Mouse (Mus musculus) layer of hippocampus, adult 2 months (tissue): ENCODE measurements around the gene Tnfrsf4. TPM values are rescaled to one million over a fixed set of nuclear protein-coding genes. Genes with fewer than 3 reads are reported as not detected.

Source experiments
- DNase-seq, 2 experiments: peaks; one replicate each; pipeline ENCODE4 v3.0.0; 2022; ENCODE audit warnings: low spot score in 2 of 2
- H3K27ac ChIP-seq: fragments of 200-600 bp; 2 replicates; pipeline ENCODE4 v1.8.1; 2022
- H3K4me3 ChIP-seq: fragments of 200-600 bp; 2 replicates; pipeline ENCODE4 v1.8.1; 2022; ENCODE audit warnings: mild to moderate bottlenecking
- CTCF ChIP-seq: fragments of 200-600 bp; conservative IDR thresholded peaks from 2 replicates; pipeline ENCODE4 v1.8.1; 2022; ENCODE audit warnings: antibody characterized with exemption, mild to moderate bottlenecking, moderate library complexity
- microRNA-seq, 2 experiments: library from miRNA; unstranded; fragments of <30 nt; microRNA quantifications; one replicate each; pipeline ENCODE4 v1.2.0; 2021
- total RNA-seq, 2 experiments: library from RNA; stranded (reverse); gene quantifications; 2 replicates each; pipeline ENCODE4 v1.2.3; 2021

Tnfrsf4 gene
- total RNA-seq, 2 experiments from 2014 or later = 1.3 to 2.3 TPM

DNA sequence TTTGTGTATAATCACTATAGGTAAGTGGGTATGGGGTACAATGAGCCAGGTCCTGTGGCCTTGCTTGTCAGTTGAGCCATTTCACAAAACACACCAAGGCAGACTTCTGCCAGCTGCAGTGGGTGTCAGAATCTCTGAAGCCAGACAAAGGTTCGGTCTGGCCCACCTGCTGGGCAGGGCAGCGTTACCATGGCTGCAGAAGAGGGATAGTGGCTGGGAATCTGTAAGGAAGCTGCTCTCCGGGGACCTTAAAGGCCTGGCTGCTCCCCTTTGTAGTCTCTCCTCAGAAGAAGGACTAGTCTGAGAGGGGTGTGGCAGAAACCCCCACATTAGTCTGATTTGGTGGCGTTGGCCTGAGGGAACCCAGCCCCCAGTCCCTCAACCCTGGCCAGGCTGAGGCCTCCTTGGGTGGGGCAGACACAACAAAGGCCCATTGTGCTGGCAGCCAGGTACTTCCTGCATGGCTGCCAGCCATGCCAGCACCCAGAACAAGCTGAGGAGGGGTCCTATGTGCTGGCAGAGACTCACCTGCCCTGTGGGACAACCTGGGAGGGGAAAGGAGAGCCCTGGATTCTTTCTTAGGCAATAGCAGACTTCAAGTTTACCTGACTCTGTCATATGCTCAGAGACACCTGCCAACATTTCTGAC, 50.3 kb downstream of the Tnfrsf4 start:
- H3K27ac ChIP-seq = no peak overlapping the region
- no peak overlapping the region for H3K4me3 ChIP-seq
- TF ChIP-seq CTCF = no peak
- no peak for DNase-seq

DNA sequence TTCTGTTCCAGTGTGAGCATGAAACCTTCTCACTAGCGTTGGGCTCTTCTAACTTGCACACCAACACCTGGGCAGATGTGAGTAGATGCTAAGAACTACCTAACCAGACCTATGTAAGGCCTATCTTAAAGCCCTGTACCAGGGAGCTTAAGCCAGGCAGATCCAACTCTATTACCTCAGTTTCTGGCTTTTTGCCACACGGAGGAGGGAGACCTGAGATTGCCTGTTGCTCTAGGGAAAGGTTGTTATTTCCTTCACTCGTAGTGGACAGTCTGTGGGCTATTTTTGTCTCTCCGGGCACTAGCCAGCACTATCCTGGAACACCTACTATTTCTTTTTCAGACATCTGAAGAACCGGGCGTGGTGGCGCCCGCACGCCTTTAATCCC, 50.9 kb downstream of the Tnfrsf4 start:
- TF ChIP-seq CTCF = no peak
- H3K27ac ChIP-seq = no peak overlapping the region
- no peak for DNase-seq
- H3K4me3 ChIP-seq = no peak overlapping the region

DNA sequence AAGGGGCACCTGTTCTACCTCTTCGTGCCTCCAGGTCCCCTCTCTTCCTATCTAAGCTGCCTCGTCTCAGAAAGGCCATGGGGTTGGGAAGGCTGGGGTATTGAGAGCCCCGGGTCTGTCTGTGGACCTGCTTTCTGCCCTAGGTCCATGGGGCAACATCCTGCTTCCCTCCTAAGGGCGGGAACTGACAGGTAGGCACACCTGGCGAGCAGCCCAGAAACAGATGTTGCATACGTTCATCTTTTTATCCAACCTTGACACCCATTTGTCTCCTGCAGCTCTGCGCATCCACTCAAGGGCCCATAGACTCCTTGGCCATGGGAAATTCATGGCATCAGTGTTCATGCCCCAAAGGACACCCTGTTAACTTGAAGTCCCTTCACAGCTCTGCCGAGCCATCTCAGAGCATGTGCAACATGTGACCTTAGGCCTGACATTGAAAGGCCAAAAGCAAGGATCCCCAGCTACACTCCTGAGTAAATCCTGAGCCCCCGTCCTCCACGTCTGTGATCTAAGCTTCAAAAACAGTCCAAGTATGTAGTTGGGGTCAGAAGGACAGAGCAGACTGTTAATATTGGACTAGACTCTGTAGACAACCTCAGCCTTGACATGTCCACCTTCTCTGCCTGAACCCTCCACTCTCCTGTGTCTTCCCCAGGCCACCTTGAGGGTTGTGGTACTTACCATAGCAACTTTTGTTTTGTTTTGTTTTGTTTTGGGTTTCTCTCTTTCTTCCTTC, 51.7 kb downstream of the Tnfrsf4 start:
- no peak for TF ChIP-seq CTCF
- Histone ChIP-seq H3K27ac (no peak overlapping the region), H3K4me3 (no peak overlapping the region)
- DNase-seq = no peak

Small RNA genes lying within 50 kb of the gene (microRNA-seq; reads per million reads assigned to microRNA genes)
- 11.8 to 21.7 reads per million in 2 experiments for gene Mir200a
- 33.0 to 87.9 reads per million in 2 experiments for gene Mir200b
- gene Mir429 = 54.5 to 94.9 reads per million in 2 experiments

Other genes starting within 250 kb of the Tnfrsf4 start
- gene Vwa1, start 239.1 kb upstream of the Tnfrsf4 start, total RNA-seq = 1 to 10 TPM; 9.6 to 9.8 TPM
- gene Tmem88b, start 228.0 kb upstream of the Tnfrsf4 start, total RNA-seq = 10 to 100 TPM; 24.0 to 24.8 TPM
- gene Ankrd65, start 223.4 kb upstream of the Tnfrsf4 start, total RNA-seq = under 1 TPM in 1 of 2 experiments, not detected in 1; 0.32 TPM
- 10 to 100 TPM; 86.6 to 89.6 TPM for gene Mrpl20, start 211.0 kb upstream of the Tnfrsf4 start, total RNA-seq
- gene Ccnl2, start 201.4 kb upstream of the Tnfrsf4 start, total RNA-seq = 10 to 100 TPM; 79.4 to 94.2 TPM
- 100 to 1,000 TPM; 102 to 105 TPM for gene Aurkaip1, start 182.6 kb upstream of the Tnfrsf4 start, total RNA-seq
- gene Mxra8, start 174.2 kb upstream of the Tnfrsf4 start, total RNA-seq = 10 to 100 TPM in 1 of 2 experiments, 1 to 10 TPM in 1; 8.4 to 10.6 TPM
- 10 to 100 TPM; 80.8 to 81.9 TPM for gene Dvl1, start 166.4 kb upstream of the Tnfrsf4 start, total RNA-seq
- under 1 TPM; 0.33 to 0.44 TPM for gene Tas1r3, start 150.5 kb upstream of the Tnfrsf4 start, total RNA-seq
- gene Cptp, start 144.4 kb upstream of the Tnfrsf4 start, total RNA-seq = 10 to 100 TPM; 29.2 to 31.7 TPM
- 10 to 100 TPM; 33.7 to 35.8 TPM for gene Ints11, start 144.3 kb upstream of the Tnfrsf4 start, total RNA-seq
- gene Pusl1, start 122.1 kb upstream of the Tnfrsf4 start, total RNA-seq = 10 to 100 TPM; 62.3 to 68.1 TPM
- 100 to 1,000 TPM; 121 to 129 TPM for gene Acap3, start 122.0 kb upstream of the Tnfrsf4 start, total RNA-seq
- gene Ube2j2, start 70.0 kb upstream of the Tnfrsf4 start, total RNA-seq = 10 to 100 TPM; 69.8 to 71.2 TPM
- 10 to 100 TPM; 11.5 to 18.0 TPM for gene C1qtnf12, start 51.5 kb upstream of the Tnfrsf4 start, total RNA-seq
- gene B3galt6, start 21.2 kb upstream of the Tnfrsf4 start, total RNA-seq = 10 to 100 TPM in 1 of 2 experiments, 1 to 10 TPM in 1; 9.3 to 10.1 TPM
- 100 to 1,000 TPM; 191 to 194 TPM for gene Sdf4, start 21.0 kb upstream of the Tnfrsf4 start, total RNA-seq
- gene Tnfrsf18, start 12.3 kb downstream of the Tnfrsf4 start, total RNA-seq = not detected
- gene Ttll10, start 45.6 kb downstream of the Tnfrsf4 start, total RNA-seq = under 1 TPM in 1 of 2 experiments, not detected in 1; 0.26 TPM
- 10 to 100 TPM; 27.3 to 34.9 TPM for gene 9430015G10Rik, start 96.1 kb downstream of the Tnfrsf4 start, total RNA-seq
- 1 to 10 TPM in 1 of 2 experiments, under 1 TPM in 1; 0.79 to 1.1 TPM for gene Rnf223, start 116.7 kb downstream of the Tnfrsf4 start, total RNA-seq
- 100 to 1,000 TPM; 146 to 148 TPM for gene Agrn, start 183.6 kb downstream of the Tnfrsf4 start, total RNA-seq
- 1 to 10 TPM in 1 of 2 experiments, under 1 TPM in 1; 0.87 to 1.3 TPM for gene Isg15, start 187.0 kb downstream of the Tnfrsf4 start, total RNA-seq
- gene AW011738, start 189.5 kb downstream of the Tnfrsf4 start, total RNA-seq = 1 to 10 TPM; 5.6 to 7.1 TPM
- gene Perm1, start 202.0 kb downstream of the Tnfrsf4 start, total RNA-seq = under 1 TPM; 0.26 to 0.44 TPM
- 10 to 100 TPM; 41.4 to 43.1 TPM for gene Plekhn1, start 221.0 kb downstream of the Tnfrsf4 start, total RNA-seq
- 10 to 100 TPM; 70.7 to 72.1 TPM for gene Noc2l, start 222.2 kb downstream of the Tnfrsf4 start, total RNA-seq
- gene Samd11, start 241.8 kb downstream of the Tnfrsf4 start, total RNA-seq = 1 to 10 TPM; 4.8 to 5.4 TPM